Mouse (Mus musculus) ES-E14 (cell line): Measurements from ENCODE around the gene Als2.

Source experiments
- HCFC1 ChIP-seq: IDR thresholded peaks from 2 replicates; pipeline ENCODE4 v1.6.1; 2012; ENCODE audit warnings: low read length, inconsistent platforms, borderline replicate concordance; ENCODE audit not compliant: insufficient read depth
- ZC3H11A ChIP-seq: IDR thresholded peaks from 2 replicates; pipeline ENCODE4 v1.6.1; 2012; ENCODE audit warnings: low read depth, mild to moderate bottlenecking, inconsistent platforms, low read length, borderline replicate concordance

DNA sequence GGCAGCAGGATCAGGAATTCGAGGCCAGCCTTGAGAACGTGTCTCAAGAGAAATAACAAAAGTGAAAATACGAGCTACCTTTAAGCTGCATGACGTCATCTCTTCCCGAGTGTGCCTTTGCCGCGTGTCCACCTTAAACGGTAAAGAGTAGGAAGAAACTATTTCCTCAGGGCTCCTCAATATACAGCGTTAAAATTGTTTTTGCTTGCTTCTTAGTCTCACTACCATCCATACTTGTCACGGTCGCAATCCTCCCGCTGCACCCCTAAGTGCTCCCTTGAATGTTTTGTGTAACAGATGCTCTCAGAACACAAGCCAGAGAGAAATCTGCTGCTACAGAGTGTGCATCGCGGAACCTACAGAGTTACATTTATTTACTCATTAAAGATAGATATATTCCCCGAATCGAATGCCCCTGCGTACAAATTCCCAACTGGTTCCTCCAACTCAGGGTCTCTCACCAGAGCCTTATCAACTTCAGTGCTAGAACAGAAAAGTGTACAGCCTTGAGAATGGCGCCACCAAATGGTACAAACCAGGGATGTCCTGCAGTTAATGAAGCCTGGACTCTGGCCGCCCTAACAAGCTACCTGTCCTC is 682 bp upstream of the Als2 start:
- TF ChIP-seq ZC3H11A (peak; percentile 73; the same call in 1 of the 2 replicates), HCFC1 (no peak)
